10 mouse cellular contexts compared by ENCODE assay signal in the genomic region with DNA sequence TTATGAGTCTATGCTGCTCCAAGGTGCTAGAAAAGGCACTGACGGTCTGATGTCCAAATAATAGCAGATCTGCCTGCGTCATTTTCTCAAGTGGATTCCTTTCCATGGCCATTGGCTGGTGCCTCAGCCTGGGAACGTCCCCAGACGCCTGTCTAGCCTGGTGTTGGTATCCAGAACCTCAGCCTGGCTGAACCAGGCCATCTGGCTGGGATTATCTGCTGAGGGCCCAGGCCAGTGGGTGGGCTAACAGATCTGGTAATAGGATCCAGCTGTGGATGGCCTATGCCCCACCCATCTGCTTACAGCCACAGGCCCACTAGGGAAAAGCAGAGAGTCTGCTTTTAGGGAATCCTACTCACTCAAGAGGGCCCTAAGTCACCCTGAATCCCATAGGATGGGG. TPM values are rescaled to one million over a fixed set of nuclear protein-coding genes. Genes with fewer than 3 reads are reported as not detected.
DNase-seq lines count a peak whose midpoint lies in the region; ATAC-seq and TF ChIP-seq lines count a peak whose summit lies in the region.
"Had no signal": no experiment of that assay in that cellular context is flagged by ENCODE, and none has a peak within 500 bp of the region (broad histone marks: within the 10 kb centered on the region; RNA-seq: fewer than 3 reads in every experiment).

No protein-coding gene starts in this region.

- no peak for ATAC-seq in kidney, postnatal 0 days (replicated peaks; ENCODE audit: low FRiP score, low read depth)
- ATAC-seq in cerebellum, adult (ENCODE audit: insufficient number of reproducible peaks, low FRiP score, low TSS enrichment), result no peak

- no peak for DNase-seq in kidney, postnatal 0 days (ENCODE audit: low spot score)
- no peak for DNase-seq in kidney, postnatal 25 days
- DNase-seq in embryonic facial prominence, embryonic 10.5 days (ENCODE audit: low spot score), result peak; percentile 78
- DNase-seq in heart, postnatal 36 days, result peak; percentile 46 to 54
- DNase-seq in retina, embryonic 14.5 days (ENCODE audit: low spot score), result peak; percentile 38
- DNase-seq in right cerebral cortex, adult 2 months (ENCODE audit: low spot score in 2 of 2), result no peak
- no peak for DNase-seq in cerebellum, adult 8-10 months
- DNase-seq: cerebellum, adult 9-11 months had no signal

- no peak overlapping the region for H3K4me2 ChIP-seq in kidney, postnatal 0 days (ENCODE audit: low read length)
- H3K4me2 ChIP-seq: midbrain, embryonic 12.5 days had no signal

- no peaks in the 10 kb centered on the region for H3K36me3 ChIP-seq in kidney, postnatal 0 days (ENCODE audit: insufficient read depth, low read length)
- no peaks in the 10 kb centered on the region for H3K36me3 ChIP-seq in embryonic facial prominence, embryonic 10.5 days (replicated peaks)
- H3K36me3 ChIP-seq: midbrain, embryonic 12.5 days had no signal

- H3K4me1 ChIP-seq in kidney, postnatal 0 days (replicated peaks; ENCODE audit: insufficient read depth, low read length), result 0 out of 2 replicates have a peak, but pooled peaks cover 8% of the 10 kb centered on the region
- H3K4me1 ChIP-seq in embryonic facial prominence, embryonic 10.5 days, result peaks cover 50% of the 10 kb centered on the region
- H3K4me1 ChIP-seq: midbrain, embryonic 12.5 days had no signal

- no peak for TF ChIP-seq CTCF in kidney, postnatal 0 days (IDR thresholded peaks at IDR 0.05; ENCODE audit: low read depth)

- H3K9ac ChIP-seq in kidney, postnatal 0 days (ENCODE audit: low read depth, low read length), result no peak overlapping the region
- H3K9ac ChIP-seq: midbrain, embryonic 12.5 days had no signal

- H3K27me3 ChIP-seq in kidney, postnatal 0 days (ENCODE audit: insufficient read depth, low read length), result no peaks in the 10 kb centered on the region
- peaks cover 3% of the 10 kb centered on the region; the same call in 1 of the 2 replicates for H3K27me3 ChIP-seq in embryonic facial prominence, embryonic 10.5 days (replicated peaks; ENCODE audit: low read depth, poor library complexity, severe bottlenecking)
- H3K27me3 ChIP-seq: midbrain, embryonic 12.5 days had no signal

- WGBS in kidney, postnatal 0 days, result 57% methylated on average over 4 of the region's 4 CpGs
- 28% methylated on average over 4 of the region's 4 CpGs for WGBS in embryonic facial prominence, embryonic 10.5 days

- 0 out of 2 replicates have a peak overlapping the region, but pooled peaks have one; percentile 54 for H3K27ac ChIP-seq in kidney, postnatal 0 days
- peak overlapping the region; percentile 72 for H3K27ac ChIP-seq in embryonic facial prominence, embryonic 10.5 days (replicated peaks)
- H3K27ac ChIP-seq: midbrain, embryonic 12.5 days had no signal

- no peaks in the 10 kb centered on the region for H3K9me3 ChIP-seq in kidney, postnatal 0 days (replicated peaks; ENCODE audit: low read length)
- H3K9me3 ChIP-seq in embryonic facial prominence, embryonic 10.5 days, result no peaks in the 10 kb centered on the region
- H3K9me3 ChIP-seq: midbrain, embryonic 12.5 days had no signal

- no peak overlapping the region for H3K4me3 ChIP-seq in kidney, postnatal 0 days (replicated peaks; ENCODE audit: low read depth, low read length)
- H3K4me3 ChIP-seq in embryonic facial prominence, embryonic 10.5 days, result no peak overlapping the region
- H3K4me3 ChIP-seq: midbrain, embryonic 12.5 days had no signal

- intact Hi-C loops in heart, postnatal 36 days (cut with DNase I), result no loop called here

RNA-seq across cellular contexts. Expression of a gene that starts 10.6 kb away (rescaled TPM):
- polyA plus RNA-seq in kidney, postnatal 0 days (2015; fragmentation: Nextera tagmentation; extraction: Ambion mirVana), result 2.2 and 2.7 TPM in 2 replicates
- 0.27 and 0.73 TPM in 2 replicates for polyA plus RNA-seq in embryonic facial prominence, embryonic 10.5 days (2016; fragmentation: Nextera tagmentation; extraction: Ambion mirVana)
- under 1 TPM; 0.19 to 0.22 TPM for total RNA-seq in heart, postnatal 36 days (2021)

RNA-seq across cellular contexts. Expression of a gene that starts 58.4 kb away (rescaled TPM):
- polyA plus RNA-seq in kidney, postnatal 0 days (2015; fragmentation: Nextera tagmentation; extraction: Ambion mirVana), result 29.0 and 31.1 TPM in 2 replicates
- 48.4 and 55.0 TPM in 2 replicates for polyA plus RNA-seq in embryonic facial prominence, embryonic 10.5 days (2016; fragmentation: Nextera tagmentation; extraction: Ambion mirVana)
- 1 to 10 TPM; 3.4 to 5.7 TPM for total RNA-seq in heart, postnatal 36 days (2021)

Comparison
In these comparisons a context has a peak if more than half of its experiments do, and no peak if none do; other contexts are left out.
1. DNase-seq: peak in embryonic facial prominence, embryonic 10.5 days (single experiment), heart, postnatal 36 days (2 of 2) and retina, embryonic 14.5 days (single experiment); none in kidney, postnatal 0 days (single experiment), kidney, postnatal 25 days (0 of 2), right cerebral cortex, adult 2 months (0 of 2) and cerebellum, adult 8-10 months (single experiment).